Mouse (Mus musculus) liver, postnatal 0 days (tissue): ENCODE data around the gene Rnf224.
A peak's percentile ranks its signal among the peaks of the same experiment; 100 is the strongest.
"Not testable (repeated sequence)": the region's sequence is repeated elsewhere in the genome, so short reads cannot be mapped to it uniquely, and the experiment has no call there.

Source experiments
- CTCF ChIP-seq: sonication (generic); IDR thresholded peaks from 2 replicates; pipeline ENCODE4 v1.5.1; 2016; ENCODE audit warnings: antibody characterized with exemption, low read depth
- EP300 ChIP-seq: IDR thresholded peaks from 2 replicates; pipeline ENCODE4 v1.6.1; 2016; ENCODE audit warnings: antibody characterized with exemption, low read depth, mild to moderate bottlenecking

DNA sequence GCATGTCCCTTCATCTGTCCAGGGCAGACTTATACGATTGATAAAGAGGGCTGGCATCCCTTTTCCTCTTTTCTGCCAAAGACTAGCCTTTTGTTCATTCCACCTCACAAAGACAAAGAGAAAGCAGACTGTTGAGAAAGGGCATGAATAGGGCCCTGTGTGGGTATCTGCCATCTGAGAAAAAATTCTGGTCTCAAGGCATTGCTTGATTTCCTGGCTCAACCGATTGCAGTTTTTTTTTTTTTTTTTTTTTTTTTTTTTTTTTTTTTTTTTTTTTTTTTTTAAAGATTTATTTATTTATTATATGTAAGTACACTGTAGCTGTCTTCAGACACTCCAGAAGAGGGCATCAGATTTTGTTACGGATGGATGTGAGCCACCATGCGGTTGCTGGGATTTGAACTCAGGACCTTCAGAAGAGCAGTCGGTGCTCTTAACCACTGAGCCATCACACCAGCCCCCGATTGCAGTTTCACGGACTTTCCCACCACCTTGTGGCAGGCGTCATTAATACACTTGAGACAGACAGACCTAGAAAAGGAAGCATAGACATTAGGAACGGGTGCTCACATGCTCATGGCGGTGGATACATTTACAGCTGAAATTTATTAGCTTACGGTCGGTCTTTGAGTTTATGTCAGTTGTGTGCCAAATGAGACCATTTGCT lies 20.0 kb upstream of the Rnf224 start:
- TF ChIP-seq CTCF, result peak; percentile 60
- not testable (repeated sequence) for TF ChIP-seq EP300
